Mouse (Mus musculus): ENCODE results near the gene Apoc4.
"Not testable (repeated sequence)": the region's sequence is repeated elsewhere in the genome, so short reads cannot be mapped to it uniquely, and the experiment has no call there.

Gene Apoc4

GRCm38 (mm10) chr7:19700299-19701068, 19.2 kb upstream of the Apoc4 start:
- intact Hi-C loops (cut with DNase I), result no loop called here

- intact Hi-C loops (cut with DNase I), result no loop called here
Observed at GRCm38 (mm10) chr7:19699827-19700148, 18.5 kb upstream of the Apoc4 start.

GRCm38 (mm10) chr7:19698907-19699826, 17.9 kb upstream of the Apoc4 start, which contains the start of gene Apoe:
Gene Apoe (minus strand): TSS chr7:19699188.
- intact Hi-C loops (cut with DNase I), result no loop called here

- intact Hi-C loops (cut with DNase I), result loop anchor here (1.0 kb wide), 1 partner anchor 29 kb away; no protein-coding TSS in a partner anchor
Observed at GRCm38 (mm10) chr7:19697949-19698906, 16.9 kb upstream of the Apoc4 start.

- intact Hi-C loops (cut with DNase I), result no loop called here
Observed at GRCm38 (mm10) chr7:19696336-19696873, 15.1 kb upstream of the Apoc4 start.

- intact Hi-C loops (cut with DNase I), result no loop called here
Observed at GRCm38 (mm10) chr7:19695881-19696280, 14.6 kb upstream of the Apoc4 start.

- intact Hi-C loops (cut with DNase I), result no loop called here
Observed at GRCm38 (mm10) chr7:19695213-19695594, 13.9 kb upstream of the Apoc4 start.

- intact Hi-C loops (cut with DNase I), result no loop called here
Observed at GRCm38 (mm10) chr7:19694336-19695212, 13.3 kb upstream of the Apoc4 start.

- intact Hi-C loops (cut with DNase I), result no loop called here
Observed at GRCm38 (mm10) chr7:19693421-19693820, 12.1 kb upstream of the Apoc4 start.

- intact Hi-C loops (cut with DNase I), result no loop called here
Observed at GRCm38 (mm10) chr7:19691873-19692865, 10.9 kb upstream of the Apoc4 start, which contains the start of gene Apoc1. Gene Apoc1 (minus strand): TSS chr7:19692660.

GRCm38 (mm10) chr7:19691434-19691833, 10.2 kb upstream of the Apoc4 start:
- intact Hi-C loops (cut with DNase I), result no loop called here

- intact Hi-C loops (cut with DNase I), result no loop called here
Observed at GRCm38 (mm10) chr7:19690845-19691244, 9.6 kb upstream of the Apoc4 start.

GRCm38 (mm10) chr7:19688611-19689010, 7.3 kb upstream of the Apoc4 start:
- intact Hi-C loops (cut with DNase I), result no loop called here

- intact Hi-C loops (cut with DNase I), result no loop called here
Observed at GRCm38 (mm10) chr7:19688101-19688500, 6.8 kb upstream of the Apoc4 start.

GRCm38 (mm10) chr7:19686927-19687583, 5.8 kb upstream of the Apoc4 start:
- intact Hi-C loops (cut with DNase I), result not testable (repeated sequence)

- intact Hi-C loops (cut with DNase I), result no loop called here
Observed at GRCm38 (mm10) chr7:19686521-19686920, 5.2 kb upstream of the Apoc4 start.

GRCm38 (mm10) chr7:19685374-19685773, 4.1 kb upstream of the Apoc4 start:
- intact Hi-C loops (cut with DNase I), result no loop called here

GRCm38 (mm10) chr7:19683771-19684201, 2.5 kb upstream of the Apoc4 start:
- intact Hi-C loops (cut with DNase I), result no loop called here

Data from adrenal gland (tissue).